Mouse (Mus musculus) erythroblast, adult 5-6 weeks (primary cell): ENCODE measurements around the gene Anks1. TPM values are rescaled to one million over a fixed set of nuclear protein-coding genes. Genes with fewer than 3 reads are reported as not detected.

Source experiments
- ATAC-seq: replicated peaks from 2 replicates; pipeline ENCODE4 v1.8.0; 2016; ENCODE audit warnings: moderate number of reproducible peaks, mild to moderate bottlenecking, moderate TSS enrichment, inconsistent platforms; ENCODE audit not compliant: poor library complexity, low FRiP score, severe bottlenecking
- total RNA-seq, 2 experiments: library from RNA; stranded (forward) in 1 of 2; stranded (reverse) in 1 of 2; fragments of 150-400 nt in 1 of 2; fragments of 200-764, 138-1000 nt in 1 of 2; gene quantifications; 2 replicates each; pipeline versions ENCODE4 v1.2.3 to v1.2.4; 2015 to 2017; ENCODE audit warnings: low replicate concordance in 2 of 2

Gene Anks1
- total RNA-seq, 2 experiments from 2014 or later: 6.1 to 8.5 TPM

- no peak; the same call in 1 of the 2 replicates for ATAC-seq
Observed at GRCm38 (mm10) chr17:28080045-28080816, 171.1 kb downstream of the Anks1 start, which contains the start of gene Tcp11. TSS of gene Tcp11 (minus strand) at chr17:28080639.

GRCm38 (mm10) chr17:28080817-28081165, 171.7 kb downstream of the Anks1 start:
- no peak for ATAC-seq

GRCm38 (mm10) chr17:28081385-28081784, 172.3 kb downstream of the Anks1 start:
- no peak for ATAC-seq

GRCm38 (mm10) chr17:28081856-28082255, 172.8 kb downstream of the Anks1 start:
- ATAC-seq: no peak

- no peak for ATAC-seq
Observed at GRCm38 (mm10) chr17:28082863-28083262, 173.8 kb downstream of the Anks1 start.

GRCm38 (mm10) chr17:28084395-28084905, 175.3 kb downstream of the Anks1 start:
- ATAC-seq: no peak

- peak; percentile 88 for ATAC-seq
Observed at GRCm38 (mm10) chr17:28084964-28085363, 175.9 kb downstream of the Anks1 start.

GRCm38 (mm10) chr17:28087430-28087829, 178.3 kb downstream of the Anks1 start:
- no peak for ATAC-seq

GRCm38 (mm10) chr17:28088718-28089117, 179.6 kb downstream of the Anks1 start:
- ATAC-seq: no peak

GRCm38 (mm10) chr17:28092297-28092696, 183.2 kb downstream of the Anks1 start:
- ATAC-seq: no peak

- ATAC-seq: no peak
Observed at GRCm38 (mm10) chr17:28093837-28094236, 184.7 kb downstream of the Anks1 start.

- no peak for ATAC-seq
Observed at GRCm38 (mm10) chr17:28096418-28096817, 187.3 kb downstream of the Anks1 start.

- ATAC-seq: no peak
Observed at GRCm38 (mm10) chr17:28097308-28097707, 188.2 kb downstream of the Anks1 start.

- ATAC-seq: no peak
Observed at GRCm38 (mm10) chr17:28099086-28099485, 190.0 kb downstream of the Anks1 start.

- ATAC-seq: no peak
Observed at GRCm38 (mm10) chr17:28100669-28101068, 191.6 kb downstream of the Anks1 start.

- no peak for ATAC-seq
Observed at GRCm38 (mm10) chr17:28101284-28101887, 192.3 kb downstream of the Anks1 start.

GRCm38 (mm10) chr17:28101902-28102319, 192.8 kb downstream of the Anks1 start:
- no peak for ATAC-seq

- no peak for ATAC-seq
Observed at GRCm38 (mm10) chr17:28104416-28104815, 195.3 kb downstream of the Anks1 start.

GRCm38 (mm10) chr17:28106352-28106751, 197.2 kb downstream of the Anks1 start:
- ATAC-seq: no peak

GRCm38 (mm10) chr17:28107275-28107674, 198.2 kb downstream of the Anks1 start:
- ATAC-seq: no peak

GRCm38 (mm10) chr17:28112266-28112665, 203.2 kb downstream of the Anks1 start:
- no peak for ATAC-seq
